Mouse (Mus musculus): Measurements from ENCODE around the gene H3f3b. TPM values are rescaled to one million over a fixed set of nuclear protein-coding genes. Genes with fewer than 3 reads are reported as not detected.

The H3f3b gene
- polyA plus RNA-seq, 1 experiment from 2014 or later, result 2,341 TPM

DNA sequence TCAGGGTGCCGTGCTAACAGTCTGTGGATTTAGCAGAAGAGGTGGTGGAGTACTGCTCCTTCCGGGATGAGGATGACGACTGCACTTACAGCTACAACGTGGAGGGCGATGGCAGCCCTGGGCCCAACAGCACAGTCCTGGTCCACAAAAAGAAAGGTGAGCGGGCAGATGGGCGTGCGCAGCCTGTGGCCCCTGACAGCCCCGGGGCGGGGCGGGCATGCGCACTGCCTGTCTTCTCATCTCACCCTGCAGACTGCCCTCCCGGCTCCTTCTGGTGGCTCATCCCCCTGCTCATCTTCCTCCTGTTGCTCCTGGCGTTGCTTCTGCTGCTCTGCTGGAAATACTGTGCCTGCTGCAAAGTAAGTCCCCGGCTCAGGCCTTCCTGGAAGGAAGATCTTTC lies 38.1 kb downstream of the H3f3b start:
- H3K9ac ChIP-seq, result peak overlapping the region; percentile 12; the same call in 1 of the 2 replicates
- H3K27me3 ChIP-seq, result peaks cover 18% of the 10 kb centered on the region; the same call in 1 of the 2 replicates
- H3K4me1 ChIP-seq, result no peaks in the 10 kb centered on the region
- peak overlapping the region; percentile 29 for H3K4me2 ChIP-seq
- no peaks in the 10 kb centered on the region for H3K9me3 ChIP-seq
- no peak overlapping the region for H3K27ac ChIP-seq
- no peak overlapping the region; the same call in 1 of the 2 replicates for H3K4me3 ChIP-seq (replicated peaks)
- 39% methylated on average over 15 of the region's 15 CpGs for WGBS
- ATAC-seq (ENCODE audit: low FRiP score), result no peak
- no peaks in the 10 kb centered on the region for H3K36me3 ChIP-seq (replicated peaks)

DNA sequence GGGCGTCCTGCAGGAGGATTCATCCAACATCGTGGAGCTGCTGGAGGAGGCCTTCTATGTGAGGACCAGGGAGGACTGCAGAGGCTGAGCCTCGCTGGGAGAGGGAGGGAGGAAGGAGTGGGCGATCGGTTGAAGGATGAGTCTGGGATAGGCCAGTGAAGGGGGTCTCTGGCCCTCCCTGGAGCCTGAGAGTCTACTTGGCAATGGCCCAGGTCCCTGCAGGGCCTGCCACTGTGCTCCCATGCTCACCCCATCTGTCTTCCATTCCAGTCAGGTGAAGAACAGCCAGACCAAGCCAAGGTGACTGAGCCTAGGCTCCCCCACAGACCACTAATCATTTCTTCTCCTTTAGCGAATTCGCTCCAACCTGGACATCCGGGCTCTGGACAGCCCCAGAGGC lies 44.5 kb downstream of the H3f3b start:
- 87% methylated on average over 8 of the region's 8 CpGs for WGBS
- Histone ChIP-seq H3K27ac (no peak overlapping the region), H3K9me3 (no peaks in the 10 kb centered on the region), H3K9ac (no peak overlapping the region), H3K27me3 (peaks cover 13% of the 10 kb centered on the region; the same call in 1 of the 2 replicates), H3K36me3 (replicated peaks) (no peaks in the 10 kb centered on the region), H3K4me2 (no peak overlapping the region), H3K4me1 (no peaks in the 10 kb centered on the region), H3K4me3 (replicated peaks) (no peak overlapping the region)
- ATAC-seq (ENCODE audit: low FRiP score), result no peak

DNA sequence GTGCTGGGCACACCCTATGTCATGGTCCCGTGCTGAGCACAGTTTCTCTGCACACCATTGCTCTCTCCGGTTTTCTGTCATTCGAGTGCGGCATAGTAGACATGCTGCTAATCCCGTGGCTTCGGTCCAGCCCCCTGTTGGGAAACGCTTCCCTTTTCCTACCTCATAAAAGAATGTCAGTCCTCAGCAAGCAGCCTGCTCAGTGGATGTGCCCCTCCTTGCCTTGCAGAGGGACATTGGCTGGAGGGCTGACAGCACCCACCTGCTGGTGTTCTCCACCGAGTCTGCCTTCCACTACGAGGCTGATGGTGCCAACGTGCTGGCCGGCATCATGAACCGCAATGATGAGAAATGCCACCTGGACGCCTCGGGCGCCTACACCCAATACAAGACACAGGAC lies 45.3 kb downstream of the H3f3b start:
- H3K4me2 ChIP-seq, result no peak overlapping the region
- H3K36me3 ChIP-seq (replicated peaks), result no peaks in the 10 kb centered on the region
- peaks cover 21% of the 10 kb centered on the region for H3K27me3 ChIP-seq
- no peaks in the 10 kb centered on the region for H3K4me1 ChIP-seq
- no peak for ATAC-seq (ENCODE audit: low FRiP score)
- WGBS, result 93% methylated on average over 15 of the region's 15 CpGs
- no peak overlapping the region for H3K9ac ChIP-seq
- H3K27ac ChIP-seq, result no peak overlapping the region
- H3K4me3 ChIP-seq (replicated peaks), result no peak overlapping the region
- H3K9me3 ChIP-seq, result no peaks in the 10 kb centered on the region

DNA sequence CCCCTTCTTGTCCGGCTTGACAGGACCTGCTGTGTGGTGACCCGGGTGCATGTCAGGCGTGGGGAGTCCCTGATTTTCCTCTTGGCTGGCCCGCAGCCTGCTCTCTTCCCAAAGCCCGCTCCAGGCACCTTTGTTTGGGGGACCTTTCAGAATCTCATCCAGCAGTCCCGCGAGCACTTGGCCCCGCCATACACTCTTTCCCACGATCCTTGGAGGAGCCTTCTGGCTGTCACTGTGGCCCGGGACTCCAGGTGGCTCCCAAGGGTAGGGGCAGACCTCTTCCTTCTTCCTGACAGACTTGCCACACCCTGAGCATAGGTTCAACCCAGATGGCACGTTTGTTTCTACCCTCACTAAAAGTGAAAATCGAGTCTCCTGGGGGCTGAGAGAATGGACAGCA lies 52.2 kb downstream of the H3f3b start:
- no peaks in the 10 kb centered on the region for H3K36me3 ChIP-seq (replicated peaks)
- peak overlapping the region; percentile 49; the same call in 1 of the 2 replicates for H3K9ac ChIP-seq
- peak overlapping the region; percentile 69; the same call in 1 of the 2 replicates for H3K4me2 ChIP-seq
- H3K27me3 ChIP-seq, result peaks cover 60% of the 10 kb centered on the region
- no peak overlapping the region for H3K27ac ChIP-seq
- peak overlapping the region; percentile 49; the same call in 1 of the 2 replicates for H3K4me3 ChIP-seq (replicated peaks)
- 39% methylated on average over 12 of the region's 12 CpGs for WGBS
- no peaks in the 10 kb centered on the region for H3K9me3 ChIP-seq
- no peak for ATAC-seq (ENCODE audit: low FRiP score)
- H3K4me1 ChIP-seq, result peaks cover 9% of the 10 kb centered on the region

DNA sequence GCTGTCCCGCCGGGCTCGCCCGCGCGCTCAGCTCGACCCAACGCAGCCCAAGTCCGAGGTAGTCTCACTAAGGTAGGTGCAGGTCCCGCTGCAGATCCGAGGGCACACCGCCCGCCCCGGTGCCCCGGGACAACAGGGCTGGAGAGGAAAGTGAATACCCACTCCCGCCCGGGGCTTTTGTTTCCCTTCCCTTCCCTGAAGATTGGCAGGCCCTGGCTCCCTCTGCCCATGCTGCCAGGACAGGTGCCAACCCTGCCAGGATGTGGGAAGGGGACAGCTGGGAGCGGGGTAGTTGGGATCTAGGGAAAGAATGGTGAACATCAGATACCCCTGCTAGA lies 52.7 kb downstream of the H3f3b start:
- WGBS, result 2% methylated on average over 18 of the region's 18 CpGs
- peak overlapping the region; percentile 49 for H3K9ac ChIP-seq
- no peak overlapping the region for H3K27ac ChIP-seq

DNA sequence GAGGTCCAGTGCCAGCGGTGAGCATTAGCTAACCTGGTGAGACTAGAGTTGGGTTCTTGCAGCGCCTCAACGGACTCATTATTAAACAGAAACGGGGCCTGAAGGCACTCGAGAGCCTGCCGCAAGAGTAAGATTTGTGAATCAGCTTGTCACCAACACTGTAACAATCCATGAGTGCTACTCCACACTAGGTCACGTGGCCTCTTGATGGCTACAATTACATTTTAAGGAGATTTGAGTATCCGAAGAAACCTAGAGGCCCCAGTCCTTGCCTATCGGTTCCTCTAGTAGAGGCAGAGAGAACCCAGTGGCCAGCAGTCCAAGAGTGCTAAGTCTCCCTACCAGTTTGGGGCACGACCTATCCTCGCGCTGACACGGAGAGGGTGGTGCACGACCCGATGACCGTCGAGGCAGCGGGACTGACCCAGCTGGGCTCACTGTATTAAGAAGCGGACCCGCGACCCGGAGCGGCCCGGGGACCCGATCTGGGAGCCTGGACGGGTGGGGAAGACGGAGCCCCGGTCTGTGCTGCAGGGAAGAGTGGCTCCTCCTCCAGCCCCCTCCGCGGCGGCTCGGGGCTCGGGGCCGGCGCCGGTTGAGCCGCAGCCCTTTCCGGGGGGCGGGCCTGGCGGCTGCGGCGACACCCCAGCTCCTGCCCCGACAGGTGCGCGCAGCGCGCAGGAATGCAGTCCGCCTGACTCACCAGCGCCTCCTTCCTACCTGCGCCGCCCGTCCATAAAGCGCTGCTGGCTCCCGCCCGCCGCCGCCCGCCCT lies 53.3 kb downstream of the H3f3b start, which contains the start of gene Itgb4:
TSS of gene Itgb4 (plus strand) at position 401 of the 774 bp plus-strand sequence.
- Histone ChIP-seq H3K4me2 (peak within 1 kb of the TSS; percentile 69), H3K4me3 (replicated peaks) (peak within 1 kb of the TSS; percentile 49), H3K9ac (peak within 1 kb of the TSS; percentile 49), H3K27ac (no peak within 1 kb of the TSS), H3K36me3 (replicated peaks) (no peaks in the 10 kb centered on the region), H3K27me3 (peaks cover 56% of the 10 kb centered on the region), H3K9me3 (no peaks in the 10 kb centered on the region), H3K4me1 (peaks cover 9% of the 10 kb centered on the region)
- WGBS, result 11% methylated on average over 55 of the region's 58 CpGs
- ATAC-seq (ENCODE audit: low FRiP score), result no peak

More for the DNA sequence above, 52.7 kb downstream of the H3f3b start:
- H3K4me3 ChIP-seq (replicated peaks), result peak overlapping the region; percentile 49
- peak overlapping the region; percentile 69 for H3K4me2 ChIP-seq
- no peak for ATAC-seq (ENCODE audit: low FRiP score)
- peaks cover 60% of the 10 kb centered on the region for H3K27me3 ChIP-seq
- no peaks in the 10 kb centered on the region for H3K36me3 ChIP-seq (replicated peaks)
- peaks cover 9% of the 10 kb centered on the region for H3K4me1 ChIP-seq
- H3K9me3 ChIP-seq, result no peaks in the 10 kb centered on the region

Other genes starting within 250 kb of the H3f3b start
- gene Caskin2, start 214.3 kb downstream of the H3f3b start, polyA plus RNA-seq (2016; fragmentation: Nextera tagmentation; extraction: Ambion mirVana), result 15.5 and 19.5 TPM in 2 replicates
- gene Tsen54, start 213.2 kb downstream of the H3f3b start, polyA plus RNA-seq (2016; fragmentation: Nextera tagmentation; extraction: Ambion mirVana), result 27.1 and 28.4 TPM in 2 replicates
- gene Llgl2, start 203.9 kb downstream of the H3f3b start, polyA plus RNA-seq (2016; fragmentation: Nextera tagmentation; extraction: Ambion mirVana), result 2.4 and 2.7 TPM in 2 replicates
- 0.17 and 0.31 TPM in 2 replicates for gene Myo15b, start 169.6 kb downstream of the H3f3b start, polyA plus RNA-seq (2016; fragmentation: Nextera tagmentation; extraction: Ambion mirVana)
- gene Smim5, start 128.0 kb downstream of the H3f3b start, polyA plus RNA-seq (2016; fragmentation: Nextera tagmentation; extraction: Ambion mirVana), result 1.1 and 1.3 TPM in 2 replicates
- gene Smim6, start 115.9 kb downstream of the H3f3b start, polyA plus RNA-seq (2016; fragmentation: Nextera tagmentation; extraction: Ambion mirVana), result 0.49 and 1.1 TPM in 2 replicates
- 56.8 and 61.9 TPM in 2 replicates for gene Sap30bp, start 94.7 kb downstream of the H3f3b start, polyA plus RNA-seq (2016; fragmentation: Nextera tagmentation; extraction: Ambion mirVana)
- gene Recql5, start 94.5 kb downstream of the H3f3b start, polyA plus RNA-seq (2016; fragmentation: Nextera tagmentation; extraction: Ambion mirVana), result 32.5 and 33.4 TPM in 2 replicates
- 0.94 and 1.0 TPM in 2 replicates for gene Itgb4, start 53.3 kb downstream of the H3f3b start, polyA plus RNA-seq (2016; fragmentation: Nextera tagmentation; extraction: Ambion mirVana)
- gene Galk1, start 15.2 kb downstream of the H3f3b start, polyA plus RNA-seq (2016; fragmentation: Nextera tagmentation; extraction: Ambion mirVana), result 98.3 and 107 TPM in 2 replicates
- 47.9 and 50.4 TPM in 2 replicates for gene Unk, start 2.4 kb upstream of the H3f3b start, polyA plus RNA-seq (2016; fragmentation: Nextera tagmentation; extraction: Ambion mirVana)
- gene Unc13d, start 50.0 kb upstream of the H3f3b start, polyA plus RNA-seq (2016; fragmentation: Nextera tagmentation; extraction: Ambion mirVana), result 0.69 and 0.73 TPM in 2 replicates
- gene Wbp2, start 59.0 kb upstream of the H3f3b start, polyA plus RNA-seq (2016; fragmentation: Nextera tagmentation; extraction: Ambion mirVana), result 92.3 and 101 TPM in 2 replicates
- 2.7 and 3.2 TPM in 2 replicates for gene Trim47, start 99.2 kb upstream of the H3f3b start, polyA plus RNA-seq (2016; fragmentation: Nextera tagmentation; extraction: Ambion mirVana)
- 1.9 and 2.1 TPM in 2 replicates for gene Trim65, start 103.2 kb upstream of the H3f3b start, polyA plus RNA-seq (2016; fragmentation: Nextera tagmentation; extraction: Ambion mirVana)
- gene Mrpl38, start 110.9 kb upstream of the H3f3b start, polyA plus RNA-seq (2016; fragmentation: Nextera tagmentation; extraction: Ambion mirVana), result 89.6 and 90.5 TPM in 2 replicates
- 80.8 and 85.2 TPM in 2 replicates for gene Fbf1, start 140.2 kb upstream of the H3f3b start, polyA plus RNA-seq (2016; fragmentation: Nextera tagmentation; extraction: Ambion mirVana)
- 55.9 and 57.4 TPM in 2 replicates for gene Ten1, start 170.9 kb upstream of the H3f3b start, polyA plus RNA-seq (2016; fragmentation: Nextera tagmentation; extraction: Ambion mirVana)
- gene Acox1, start 171.1 kb upstream of the H3f3b start, polyA plus RNA-seq (2016; fragmentation: Nextera tagmentation; extraction: Ambion mirVana), result 36.0 and 36.8 TPM in 2 replicates
- 0.61 and 0.65 TPM in 2 replicates for gene Evpl, start 210.1 kb upstream of the H3f3b start, polyA plus RNA-seq (2016; fragmentation: Nextera tagmentation; extraction: Ambion mirVana)
- gene Srp68, start 246.3 kb upstream of the H3f3b start, polyA plus RNA-seq (2016; fragmentation: Nextera tagmentation; extraction: Ambion mirVana), result 84.8 and 86.5 TPM in 2 replicates